Mouse (Mus musculus): ENCODE measurements around the gene Rsph1. TPM values are rescaled to one million over a fixed set of nuclear protein-coding genes. Genes with fewer than 3 reads are reported as not detected.
A peak's percentile ranks its signal among the peaks of the same experiment; 100 is the strongest.

The Rsph1 gene
- polyA plus RNA-seq, 1 experiment, result 0.52 TPM

- 81% methylated on average over 6 of the region's 6 CpGs for WGBS
These were observed 15.8 kb downstream of the Rsph1 start for GRCm38 (mm10) chr17:31261352-31261751.

GRCm38 (mm10) chr17:31260430-31260829 lies 16.8 kb downstream of the Rsph1 start:
- peak; percentile 46 for DNase-seq (ENCODE audit: low read depth, low spot score)

More at GRCm38 (mm10) chr17:31261352-31261751, 15.8 kb downstream of the Rsph1 start:
- DNase-seq (ENCODE audit: low read depth, low spot score), result no peak

DNA sequence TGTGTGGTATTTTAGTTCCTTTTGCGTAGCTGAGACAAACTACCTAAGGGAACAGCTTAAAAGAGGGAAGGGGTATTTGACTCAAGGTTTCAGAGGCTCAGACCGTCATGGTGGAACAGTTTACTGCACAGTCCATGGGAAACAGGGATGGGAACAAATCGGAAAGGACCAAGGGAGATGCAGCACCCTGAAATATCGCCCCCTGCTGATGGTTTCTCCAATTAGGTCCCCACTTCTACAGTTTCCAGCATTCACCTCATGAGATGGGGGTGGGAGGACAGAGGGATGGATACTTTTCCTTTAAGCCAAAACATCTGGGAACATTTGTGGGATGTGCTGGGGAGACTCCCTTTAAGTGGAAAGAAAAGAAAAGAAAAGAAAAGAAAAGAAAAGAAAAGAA lies 17.4 kb downstream of the Rsph1 start:
- no peak for DNase-seq (ENCODE audit: low read depth, low spot score)
- 74% methylated on average over 4 of the region's 4 CpGs for WGBS

More at GRCm38 (mm10) chr17:31260430-31260829, 16.8 kb downstream of the Rsph1 start:
- 45% methylated on average over 7 of the region's 7 CpGs for WGBS

DNA sequence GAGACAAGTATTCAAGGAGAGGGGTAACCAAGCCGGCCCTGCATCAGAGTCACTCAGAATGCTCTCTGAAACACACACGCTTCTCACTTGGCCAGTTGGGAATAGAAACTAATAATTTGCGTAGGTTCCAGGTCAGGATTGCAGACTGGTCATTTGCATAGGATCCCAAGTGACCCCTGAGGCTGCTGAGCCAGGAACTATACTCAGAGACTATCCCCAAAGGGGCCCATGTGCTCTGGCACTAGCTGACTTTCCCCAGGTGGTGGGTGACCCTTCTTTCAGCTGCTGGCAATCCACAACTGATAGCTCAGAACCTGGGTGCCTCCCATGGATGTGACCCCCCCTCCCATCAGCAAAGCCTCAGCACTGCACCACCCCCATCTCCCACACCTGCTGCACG lies 18.0 kb downstream of the Rsph1 start:
- DNase-seq (ENCODE audit: low read depth, low spot score), result no peak
- WGBS, result 89% methylated on average over 4 of the region's 4 CpGs

DNA sequence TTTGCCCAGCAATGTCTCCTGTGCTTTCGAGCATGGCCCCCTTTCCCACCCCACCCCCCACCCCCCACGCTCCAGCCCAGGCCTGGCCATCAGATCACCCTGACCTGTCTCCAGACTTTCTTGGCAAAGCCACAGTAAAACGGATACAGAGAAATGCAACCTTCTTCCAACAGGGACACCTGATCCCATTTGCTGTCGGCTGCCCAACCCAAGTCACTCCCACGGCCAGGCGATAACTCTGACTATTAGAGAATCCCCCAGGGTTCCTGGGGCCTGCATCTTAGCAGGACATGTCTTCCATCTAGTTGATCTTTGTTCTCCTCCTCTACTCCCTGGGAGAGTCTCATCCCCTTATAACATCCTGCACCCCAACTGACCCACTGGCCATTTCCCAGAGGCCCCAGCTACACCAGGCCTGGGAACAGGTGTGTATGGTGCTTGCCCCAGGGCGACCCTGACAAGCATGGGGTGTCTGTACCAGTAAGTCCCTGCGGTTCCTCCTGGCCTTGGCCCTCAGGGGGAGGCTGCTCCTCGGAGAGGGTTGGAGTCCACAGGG lies 18.8 kb downstream of the Rsph1 start:
- no peak for DNase-seq (ENCODE audit: low read depth, low spot score)
- 88% methylated on average over 9 of the region's 9 CpGs for WGBS

DNA sequence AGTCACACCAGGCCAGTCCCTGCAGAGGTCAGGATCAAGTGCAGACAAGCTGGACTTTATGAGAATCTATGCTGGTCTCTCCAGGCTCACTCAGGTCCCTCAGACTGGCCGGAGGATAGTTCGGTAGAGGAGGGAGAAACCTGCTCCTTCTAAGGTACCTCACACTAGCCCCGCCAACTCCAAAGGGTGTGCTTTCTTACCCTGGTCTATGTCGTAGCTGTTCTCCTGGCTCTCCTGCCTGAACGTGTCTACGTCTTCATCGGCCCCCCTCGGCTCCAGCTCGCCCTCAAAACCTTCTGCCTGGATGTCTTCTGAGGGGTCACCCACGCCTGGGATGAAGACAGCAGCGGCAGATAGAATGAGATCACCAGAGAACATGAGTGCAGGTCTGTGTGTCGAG lies 19.3 kb downstream of the Rsph1 start:
- no peak for DNase-seq (ENCODE audit: low read depth, low spot score)
- 93% methylated on average over 12 of the region's 12 CpGs for WGBS

GRCm38 (mm10) chr17:31257149-31257548 lies 20.0 kb downstream of the Rsph1 start:
- DNase-seq (ENCODE audit: low read depth, low spot score), result no peak

DNA sequence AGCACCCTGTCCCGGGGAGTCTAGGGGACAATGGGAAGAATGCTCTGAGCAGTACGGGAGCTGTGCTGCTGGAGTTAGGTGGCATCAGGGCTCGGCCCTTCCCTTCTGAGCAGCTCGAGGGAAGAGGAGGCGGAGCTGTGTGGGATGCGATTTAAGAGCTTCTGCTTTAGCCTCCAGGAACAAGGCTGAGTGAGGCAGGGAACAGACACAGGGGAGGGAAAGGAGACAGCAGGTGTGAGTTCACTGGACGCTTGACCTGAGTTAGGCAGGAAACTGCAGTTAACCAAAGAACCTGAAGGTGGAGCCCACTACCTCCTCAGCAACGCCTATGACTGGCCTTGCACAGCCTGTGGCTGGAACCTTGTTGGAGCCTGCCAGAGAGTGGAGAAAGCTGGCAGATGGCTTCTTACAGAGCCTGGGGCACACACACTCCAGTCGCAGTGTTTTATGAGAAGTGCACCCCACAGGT lies 22.7 kb downstream of the Rsph1 start:
- peak; percentile 59 for DNase-seq (ENCODE audit: low read depth, low spot score)
- WGBS, result 9% methylated on average over 9 of the region's 9 CpGs

More at GRCm38 (mm10) chr17:31257149-31257548, 20.0 kb downstream of the Rsph1 start:
- WGBS, result 83% methylated on average over 1 of the region's 1 CpGs

- DNase-seq (ENCODE audit: low read depth, low spot score), result no peak
- 73% methylated on average over 5 of the region's 5 CpGs for WGBS
These were observed 23.2 kb downstream of the Rsph1 start for GRCm38 (mm10) chr17:31253951-31254350.

DNA sequence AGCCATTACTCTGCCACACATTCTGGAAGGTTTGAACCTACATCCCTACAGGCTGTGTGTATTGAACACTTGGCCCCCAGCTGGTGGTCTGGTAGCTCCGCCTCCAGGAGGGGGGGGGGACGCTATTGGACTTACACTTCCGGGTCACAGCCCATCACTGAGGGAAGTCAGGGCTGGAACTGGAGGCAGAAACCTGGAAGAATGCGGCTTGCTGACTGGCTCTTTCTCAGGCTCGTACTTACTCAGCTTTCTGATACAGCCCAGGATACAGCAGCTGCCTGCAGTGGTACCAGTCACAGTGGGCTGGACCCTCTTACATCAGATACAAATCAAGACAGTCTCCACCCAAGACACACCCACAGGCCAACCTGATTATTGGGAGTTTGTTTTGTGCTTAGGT lies 30.0 kb downstream of the Rsph1 start:
- 58% methylated on average over 5 of the region's 5 CpGs for WGBS
- DNase-seq (ENCODE audit: low read depth, low spot score), result no peak

- DNase-seq (ENCODE audit: low read depth, low spot score), result no peak
- WGBS, result 75% methylated on average over 5 of the region's 5 CpGs
These were observed 31.9 kb downstream of the Rsph1 start for GRCm38 (mm10) chr17:31245321-31245720.

DNA sequence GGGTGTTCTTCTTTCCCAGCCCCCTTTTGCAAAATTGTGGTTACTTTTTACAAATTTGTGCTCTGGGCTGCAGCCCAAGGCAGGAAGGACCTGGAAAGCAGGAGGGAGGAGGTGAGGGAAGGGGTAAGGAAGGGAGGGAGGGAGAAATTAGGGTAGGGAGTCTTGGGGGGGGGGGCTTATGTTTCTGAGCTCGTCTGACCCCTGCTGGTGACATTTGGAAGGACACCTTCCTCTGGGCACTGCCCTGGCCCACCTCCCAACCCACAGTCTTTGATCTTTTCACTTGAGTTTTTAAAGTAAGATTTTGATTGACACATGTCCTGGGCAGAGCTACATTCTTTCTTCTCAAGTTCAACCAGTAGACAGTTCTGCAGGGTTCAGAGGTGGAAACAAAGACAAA lies 34.4 kb downstream of the Rsph1 start:
- DNase-seq (ENCODE audit: low read depth, low spot score), result no peak
- 0% methylated on average over 1 of the region's 1 CpGs for WGBS

- DNase-seq (ENCODE audit: low read depth, low spot score), result no peak
- 84% methylated on average over 8 of the region's 8 CpGs for WGBS
These were observed 36.0 kb downstream of the Rsph1 start for GRCm38 (mm10) chr17:31241156-31241555.

DNA sequence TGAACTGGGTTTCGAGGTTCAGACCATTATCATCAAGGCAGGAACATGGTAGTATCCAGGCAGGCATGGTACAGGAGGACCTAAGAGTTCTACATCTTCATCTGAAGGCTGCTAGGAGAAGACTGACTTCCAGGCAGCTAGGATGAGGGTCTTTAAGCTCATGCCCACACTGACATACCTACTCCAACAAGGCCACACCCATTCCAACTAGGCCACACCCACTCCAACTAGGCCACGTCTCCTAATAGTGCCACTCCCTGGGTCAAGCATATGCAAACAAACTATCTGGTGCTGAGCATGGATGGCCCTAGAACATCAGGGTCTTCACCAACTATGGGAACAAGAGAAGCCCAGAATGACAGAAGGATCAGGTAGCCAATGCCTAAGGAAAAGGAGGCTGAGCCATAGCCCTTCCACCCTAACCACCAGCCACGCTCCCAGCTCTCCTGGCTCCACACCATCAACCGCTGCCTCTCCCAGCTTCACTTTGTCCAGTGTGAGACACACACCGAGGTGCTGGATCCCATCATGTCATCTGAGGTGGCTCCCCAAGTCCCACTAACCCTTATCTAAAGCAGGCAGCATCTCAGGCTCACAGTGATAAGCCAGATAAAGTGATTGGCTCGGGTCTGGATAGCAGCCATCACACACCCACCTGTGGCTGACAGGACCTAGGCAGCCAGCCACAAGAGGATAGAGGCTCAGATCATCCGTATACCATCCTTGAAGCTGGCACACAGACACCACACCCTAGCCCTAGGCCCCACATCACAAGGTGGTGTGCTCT lies 38.8 kb downstream of the Rsph1 start:
- 70% methylated on average over 7 of the region's 7 CpGs for WGBS
- DNase-seq (ENCODE audit: low read depth, low spot score), result no peak

GRCm38 (mm10) chr17:31235915-31236314 lies 41.3 kb downstream of the Rsph1 start:
- 90% methylated on average over 1 of the region's 1 CpGs for WGBS

GRCm38 (mm10) chr17:31232251-31233010 lies 44.8 kb downstream of the Rsph1 start:
- no peak for DNase-seq (ENCODE audit: low read depth, low spot score)

More at GRCm38 (mm10) chr17:31235915-31236314, 41.3 kb downstream of the Rsph1 start:
- no peak for DNase-seq (ENCODE audit: low read depth, low spot score)

DNA sequence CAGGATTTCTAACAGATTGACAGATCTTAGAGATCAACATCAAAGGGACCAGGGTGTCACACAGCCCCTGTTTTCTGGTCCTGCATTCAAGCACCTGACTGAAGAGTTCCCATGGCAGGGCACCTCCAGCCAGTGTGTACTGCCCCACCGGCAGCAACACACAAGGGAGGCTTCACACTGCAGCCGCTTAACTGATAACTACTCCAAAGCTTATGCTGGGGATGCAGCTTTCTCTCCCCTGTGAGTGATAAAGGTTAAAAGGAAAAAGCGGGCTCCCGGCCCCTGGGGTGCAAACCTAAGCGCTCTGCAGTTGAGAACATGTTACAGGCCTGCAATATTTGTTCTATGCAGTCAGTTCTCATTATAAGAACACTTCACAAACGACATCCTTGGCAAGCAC lies 45.4 kb downstream of the Rsph1 start:
- 73% methylated on average over 6 of the region's 6 CpGs for WGBS
- no peak for DNase-seq (ENCODE audit: low read depth, low spot score)

More at GRCm38 (mm10) chr17:31232251-31233010, 44.8 kb downstream of the Rsph1 start:
- 59% methylated on average over 8 of the region's 8 CpGs for WGBS

GRCm38 (mm10) chr17:31226931-31227330 lies 50.3 kb downstream of the Rsph1 start:
- 61% methylated on average over 7 of the region's 7 CpGs for WGBS
- no peak for DNase-seq (ENCODE audit: low read depth, low spot score)

DNA sequence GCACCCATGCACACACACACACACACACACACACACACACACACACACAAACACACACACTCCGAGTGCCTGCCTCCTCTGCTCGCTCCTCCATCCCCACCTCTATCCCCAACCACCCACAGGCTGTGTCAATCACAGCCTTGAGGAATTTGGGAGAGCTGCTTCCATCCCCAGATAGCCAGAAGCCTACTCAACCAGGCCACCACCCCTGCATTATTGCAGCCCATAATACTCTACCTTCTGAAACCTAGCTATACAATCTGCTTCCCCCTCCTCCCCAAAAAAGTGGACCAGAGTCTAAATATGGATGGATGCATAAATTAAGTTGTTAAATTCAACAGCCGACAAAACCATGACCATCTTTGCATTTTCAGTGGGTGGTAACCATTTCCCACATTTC lies 50.8 kb downstream of the Rsph1 start:
- DNase-seq (ENCODE audit: low read depth, low spot score), result no peak
- 79% methylated on average over 3 of the region's 3 CpGs for WGBS

DNA sequence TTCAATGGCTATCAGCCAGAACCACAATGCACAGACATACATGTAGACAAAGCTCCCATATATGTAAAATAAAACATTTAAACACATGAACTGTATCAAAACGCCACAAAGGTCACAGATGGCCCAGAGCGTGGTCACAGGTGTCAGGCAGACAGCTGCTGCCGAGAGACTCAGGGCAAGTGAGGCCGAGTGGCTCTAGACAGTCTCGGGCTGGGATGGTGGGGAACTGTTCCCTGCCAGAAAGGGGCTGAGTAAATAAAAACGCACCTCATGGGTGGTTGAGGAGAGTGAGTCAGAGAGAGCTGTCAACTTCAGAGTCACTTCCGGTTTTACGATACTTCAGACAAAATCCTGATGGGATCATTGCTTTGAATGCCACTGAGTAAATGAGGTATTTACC lies 52.6 kb downstream of the Rsph1 start:
- WGBS, result 65% methylated on average over 8 of the region's 8 CpGs
- no peak for DNase-seq (ENCODE audit: low read depth, low spot score)

Data from large intestine, adult 2 months (tissue).